In genomic region chr8:97403308-97403707, GRCm38 (mm10) we compare ENCODE assay signal across 22 mouse cellular contexts.
DNase-seq lines count a peak whose midpoint lies in the region; ATAC-seq lines count a peak whose summit lies in the region.
"Had no signal": no experiment of that assay in that cellular context is flagged by ENCODE, and none has a peak within 500 bp of the region (broad histone marks: within the 10 kb centered on the region; RNA-seq: fewer than 3 reads in every experiment).

No protein-coding gene starts in this region.

- DNase-seq in kidney, postnatal 25 days = no peak
- DNase-seq in midbrain, embryonic 11.5 days (ENCODE audit: low spot score, missing footprints) = peak; percentile 81
- peak; percentile 45 for DNase-seq in ZHBTc4 (ENCODE audit: low read depth, low spot score)
- no peak for DNase-seq in lung, postnatal 4 days
- DNase-seq: adrenal gland, adult 2 months; adrenal gland, postnatal 10 days; adrenal gland, postnatal 25 days; B cell, adult 2 months; cerebellum, adult 11-12 months; cerebellum, adult 2 months; cerebellum, adult 9-10 months; cerebellum, postnatal 10 days; cerebellum, postnatal 25 days had no signal

- 71% methylated on average over 2 of the region's 2 CpGs for WGBS in kidney, embryonic 15.5 days
- WGBS in midbrain, embryonic 11.5 days = 62% methylated on average over 2 of the region's 2 CpGs
- WGBS in midbrain, embryonic 16.5 days = 56% methylated on average over 2 of the region's 2 CpGs
- 73% methylated on average over 2 of the region's 2 CpGs for WGBS in forebrain, embryonic 15.5 days

- no peaks in the 10 kb centered on the region for H3K36me3 ChIP-seq in kidney, embryonic 15.5 days
- H3K36me3 ChIP-seq in midbrain, embryonic 11.5 days (ENCODE audit: control insufficient read depth, insufficient read depth, low read length) = no peaks in the 10 kb centered on the region
- no peaks in the 10 kb centered on the region for H3K36me3 ChIP-seq in midbrain, embryonic 16.5 days (ENCODE audit: control insufficient read depth, insufficient read depth, low read length)
- no peaks in the 10 kb centered on the region for H3K36me3 ChIP-seq in forebrain, embryonic 15.5 days
- H3K36me3 ChIP-seq: embryonic facial prominence, embryonic 10.5 days; embryonic facial prominence, embryonic 12.5 days had no signal

- H3K4me2 ChIP-seq in kidney, embryonic 15.5 days = no peak overlapping the region
- no peak overlapping the region for H3K4me2 ChIP-seq in midbrain, embryonic 11.5 days
- H3K4me2 ChIP-seq in midbrain, embryonic 16.5 days (ENCODE audit: low read length) = no peak overlapping the region
- H3K4me2 ChIP-seq in forebrain, embryonic 15.5 days (replicated peaks) = no peak overlapping the region
- H3K4me2 ChIP-seq: embryonic facial prominence, embryonic 12.5 days; forebrain, embryonic 13.5 days had no signal

- no peak overlapping the region for H3K9ac ChIP-seq in kidney, embryonic 15.5 days
- no peak overlapping the region for H3K9ac ChIP-seq in midbrain, embryonic 11.5 days (ENCODE audit: low read length)
- H3K9ac ChIP-seq in midbrain, embryonic 16.5 days (ENCODE audit: low read depth, low read length) = no peak overlapping the region
- H3K9ac ChIP-seq in forebrain, embryonic 15.5 days (replicated peaks) = no peak overlapping the region
- H3K9ac ChIP-seq: embryonic facial prominence, embryonic 12.5 days; forebrain, embryonic 13.5 days had no signal

- no peaks in the 10 kb centered on the region for H3K27me3 ChIP-seq in kidney, embryonic 15.5 days
- no peaks in the 10 kb centered on the region for H3K27me3 ChIP-seq in midbrain, embryonic 11.5 days (ENCODE audit: control insufficient read depth, insufficient read depth, low read length)
- H3K27me3 ChIP-seq in midbrain, embryonic 16.5 days (ENCODE audit: control insufficient read depth, insufficient read depth, low read depth, low read length) = no peaks in the 10 kb centered on the region
- no peaks in the 10 kb centered on the region for H3K27me3 ChIP-seq in forebrain, embryonic 15.5 days
- H3K27me3 ChIP-seq: CH12.LX; embryonic facial prominence, embryonic 12.5 days; forebrain, embryonic 13.5 days had no signal

- H3K4me1 ChIP-seq in kidney, embryonic 15.5 days = no peaks in the 10 kb centered on the region
- H3K4me1 ChIP-seq in midbrain, embryonic 11.5 days (ENCODE audit: control insufficient read depth, insufficient read depth, low read length) = no peaks in the 10 kb centered on the region
- H3K4me1 ChIP-seq in midbrain, embryonic 16.5 days (ENCODE audit: control insufficient read depth, insufficient read depth, low read length) = 0 out of 2 replicates have a peak, but pooled peaks cover under 1% of the 10 kb centered on the region
- no peaks in the 10 kb centered on the region for H3K4me1 ChIP-seq in forebrain, embryonic 15.5 days
- H3K4me1 ChIP-seq: embryonic facial prominence, embryonic 10.5 days; embryonic facial prominence, embryonic 12.5 days; forebrain, embryonic 13.5 days had no signal

- H3K27ac ChIP-seq in kidney, embryonic 15.5 days = 0 out of 2 replicates have a peak overlapping the region, but pooled peaks have one; percentile 22
- no peak overlapping the region for H3K27ac ChIP-seq in midbrain, embryonic 11.5 days (ENCODE audit: low read depth, low read length)
- H3K27ac ChIP-seq in midbrain, embryonic 16.5 days (ENCODE audit: low read length) = no peak overlapping the region
- H3K27ac ChIP-seq in forebrain, embryonic 15.5 days (replicated peaks) = no peak overlapping the region
- H3K27ac ChIP-seq: embryonic facial prominence, embryonic 10.5 days; embryonic facial prominence, embryonic 12.5 days; forebrain, embryonic 13.5 days had no signal

- H3K4me3 ChIP-seq in kidney, embryonic 15.5 days (replicated peaks) = no peak overlapping the region
- H3K4me3 ChIP-seq in midbrain, embryonic 11.5 days (ENCODE audit: low read depth, low read length) = no peak overlapping the region
- no peak overlapping the region for H3K4me3 ChIP-seq in midbrain, embryonic 16.5 days (ENCODE audit: low read depth, low read length)
- H3K4me3 ChIP-seq in forebrain, embryonic 15.5 days = no peak overlapping the region
- H3K4me3 ChIP-seq: embryonic facial prominence, embryonic 10.5 days; embryonic facial prominence, embryonic 12.5 days; forebrain, embryonic 13.5 days had no signal

- no peaks in the 10 kb centered on the region for H3K9me3 ChIP-seq in kidney, embryonic 15.5 days (replicated peaks)
- no peaks in the 10 kb centered on the region for H3K9me3 ChIP-seq in midbrain, embryonic 11.5 days (ENCODE audit: control insufficient read depth, low read length)
- H3K9me3 ChIP-seq in midbrain, embryonic 16.5 days (replicated peaks; ENCODE audit: control insufficient read depth, low read length, poor library complexity, severe bottlenecking) = no peaks in the 10 kb centered on the region
- no peaks in the 10 kb centered on the region for H3K9me3 ChIP-seq in forebrain, embryonic 15.5 days
- H3K9me3 ChIP-seq: embryonic facial prominence, embryonic 10.5 days; embryonic facial prominence, embryonic 12.5 days; forebrain, embryonic 13.5 days had no signal

- ATAC-seq in kidney, embryonic 15.5 days (replicated peaks; ENCODE audit: low FRiP score) = no peak
- no peak for ATAC-seq in midbrain, embryonic 11.5 days (ENCODE audit: low FRiP score)
- no peak for ATAC-seq in midbrain, embryonic 16.5 days
- no peak for ATAC-seq in forebrain, embryonic 15.5 days (replicated peaks)
- ATAC-seq: CD4-positive, CD25-positive, alpha-beta regulatory T cell, adult 4 months; forebrain, embryonic 13.5 days; forebrain, embryonic 16.5 days had no signal

Comparison
In these comparisons a context has a peak if more than half of its experiments do, and no peak if none do; other contexts are left out.
1. DNase-seq: peak in midbrain, embryonic 11.5 days (single experiment) and ZHBTc4 (single experiment); none in kidney, postnatal 25 days (0 of 2) and lung, postnatal 4 days (0 of 2).